In the genomic region with DNA sequence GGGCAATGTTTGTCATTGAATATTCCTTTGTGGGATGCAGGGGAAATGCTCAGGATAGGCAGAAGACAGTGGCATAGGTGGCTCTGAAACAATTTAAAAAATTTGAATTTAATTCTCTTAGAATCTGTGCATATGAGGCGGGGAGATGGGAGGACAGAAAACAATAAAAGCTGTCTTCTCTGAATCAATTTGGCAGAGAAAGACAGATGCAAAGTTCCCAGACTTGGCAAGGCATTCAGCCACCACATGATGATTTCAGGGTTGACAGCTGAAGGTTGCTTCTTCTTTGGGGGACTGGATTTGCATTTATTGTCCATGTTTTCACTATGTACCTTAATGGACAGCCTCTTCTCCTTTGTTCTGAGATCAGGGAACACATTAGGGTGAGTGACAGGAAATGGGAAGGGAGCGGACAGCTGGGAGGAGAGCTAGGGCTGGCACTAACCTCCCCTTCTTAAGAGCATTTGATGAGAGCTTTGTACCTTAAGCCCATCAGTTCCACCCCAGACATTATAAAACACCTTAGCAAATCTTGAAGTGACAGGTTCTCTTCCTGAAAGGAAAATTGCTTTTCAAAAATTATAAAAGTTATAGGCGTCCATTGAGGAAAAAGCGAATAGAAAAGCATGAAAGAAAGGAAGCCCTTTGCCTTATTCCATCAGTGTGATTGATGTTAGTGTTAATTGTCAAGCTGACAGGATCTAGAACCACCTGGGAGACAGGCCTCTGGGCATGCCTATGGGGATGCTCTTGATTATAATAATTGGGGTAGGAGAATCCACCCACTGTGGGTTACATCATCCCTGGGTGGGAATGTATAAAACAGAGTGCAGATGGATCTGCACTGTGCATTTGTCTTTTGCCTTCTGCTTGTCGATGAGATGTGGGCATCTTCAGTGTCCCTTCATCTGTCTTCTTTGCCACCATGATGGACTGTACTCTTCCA, we compare ENCODE assay signal across 23 mouse cellular contexts.
DNase-seq lines count a peak whose midpoint lies in the region; ATAC-seq and TF ChIP-seq lines count a peak whose summit lies in the region.
"Had no signal": no experiment of that assay in that cellular context is flagged by ENCODE, and none has a peak within 500 bp of the region (broad histone marks: within the 10 kb centered on the region; RNA-seq: fewer than 3 reads in every experiment).

No protein-coding gene starts in this region.

- no peak overlapping the region for H3K27ac ChIP-seq in forebrain, embryonic 14.5 days (ENCODE audit: low read depth, low read length)
- H3K27ac ChIP-seq in forebrain, embryonic 15.5 days (replicated peaks): no peak overlapping the region
- H3K27ac ChIP-seq in layer of hippocampus, adult 2 months: 0 out of 2 replicates have a peak overlapping the region, but pooled peaks have one; percentile 29
- no peak overlapping the region for H3K27ac ChIP-seq in midbrain, postnatal 0 days (ENCODE audit: low read depth, low read length)
- H3K27ac ChIP-seq: embryonic facial prominence, embryonic 13.5 days; hindbrain, postnatal 0 days; limb, embryonic 15.5 days; liver, embryonic 14.5 days; stomach, embryonic 15.5 days had no signal

- H3K36me3 ChIP-seq in forebrain, embryonic 14.5 days (ENCODE audit: control insufficient read depth, insufficient read depth, low read length): no peaks in the 10 kb centered on the region
- H3K36me3 ChIP-seq in forebrain, embryonic 15.5 days: no peaks in the 10 kb centered on the region
- no peaks in the 10 kb centered on the region for H3K36me3 ChIP-seq in midbrain, postnatal 0 days (ENCODE audit: insufficient read depth, low read length)
- H3K36me3 ChIP-seq: embryonic facial prominence, embryonic 13.5 days; limb, embryonic 15.5 days; stomach, embryonic 15.5 days had no signal

- H3K4me3 ChIP-seq in forebrain, embryonic 14.5 days (ENCODE audit: low read depth, low read length): no peak overlapping the region
- no peak overlapping the region for H3K4me3 ChIP-seq in forebrain, embryonic 15.5 days
- H3K4me3 ChIP-seq in layer of hippocampus, adult 2 months: no peak overlapping the region
- H3K4me3 ChIP-seq in midbrain, postnatal 0 days (ENCODE audit: low read depth, low read length): no peak overlapping the region
- H3K4me3 ChIP-seq: embryonic facial prominence, embryonic 13.5 days; erythroblast, embryonic 14.5 days; limb, embryonic 15.5 days; stomach, embryonic 15.5 days had no signal

- no peaks in the 10 kb centered on the region for H3K4me1 ChIP-seq in forebrain, embryonic 14.5 days (ENCODE audit: control insufficient read depth, insufficient read depth, low read length)
- H3K4me1 ChIP-seq in forebrain, embryonic 15.5 days: no peaks in the 10 kb centered on the region
- no peaks in the 10 kb centered on the region for H3K4me1 ChIP-seq in midbrain, postnatal 0 days (ENCODE audit: insufficient read depth, low read length)
- H3K4me1 ChIP-seq: embryonic facial prominence, embryonic 13.5 days; limb, embryonic 15.5 days; stomach, embryonic 15.5 days had no signal

- ATAC-seq in forebrain, embryonic 14.5 days: no peak
- ATAC-seq in forebrain, embryonic 15.5 days (replicated peaks): no peak
- no peak for ATAC-seq in midbrain, postnatal 0 days (ENCODE audit: low FRiP score)
- ATAC-seq: hindbrain, postnatal 0 days; intestine, postnatal 0 days had no signal

- H3K9me3 ChIP-seq in forebrain, embryonic 14.5 days (replicated peaks; ENCODE audit: control insufficient read depth, low read length): no peaks in the 10 kb centered on the region
- H3K9me3 ChIP-seq in forebrain, embryonic 15.5 days: no peaks in the 10 kb centered on the region
- H3K9me3 ChIP-seq in midbrain, postnatal 0 days (ENCODE audit: low read length): no peaks in the 10 kb centered on the region
- H3K9me3 ChIP-seq: embryonic facial prominence, embryonic 13.5 days; limb, embryonic 15.5 days; stomach, embryonic 15.5 days had no signal

- no peak overlapping the region for H3K4me2 ChIP-seq in forebrain, embryonic 14.5 days (ENCODE audit: low read length)
- H3K4me2 ChIP-seq in forebrain, embryonic 15.5 days (replicated peaks): no peak overlapping the region
- no peak overlapping the region for H3K4me2 ChIP-seq in midbrain, postnatal 0 days (ENCODE audit: low read depth, low read length, poor library complexity, severe bottlenecking)
- H3K4me2 ChIP-seq: embryonic facial prominence, embryonic 13.5 days; limb, embryonic 15.5 days; lung, embryonic 14.5 days; stomach, embryonic 15.5 days had no signal

- no peak overlapping the region for H3K9ac ChIP-seq in forebrain, embryonic 14.5 days (ENCODE audit: low read length)
- H3K9ac ChIP-seq in forebrain, embryonic 15.5 days (replicated peaks): no peak overlapping the region
- H3K9ac ChIP-seq in midbrain, postnatal 0 days (replicated peaks; ENCODE audit: low read length, poor library complexity, severe bottlenecking): no peak overlapping the region
- H3K9ac ChIP-seq: embryonic facial prominence, embryonic 13.5 days; limb, embryonic 15.5 days; liver, embryonic 14.5 days; lung, embryonic 14.5 days; stomach, embryonic 15.5 days had no signal

- no peak for TF ChIP-seq CTCF in layer of hippocampus, adult 2 months (conservative IDR thresholded peaks at IDR 0.05)
- no peak for TF ChIP-seq CTCF in midbrain, postnatal 0 days (IDR thresholded peaks at IDR 0.05)

- DNase-seq in forebrain, embryonic 14.5 days (ENCODE audit: low spot score): peak; percentile 25
- peak; percentile 32 to 71 for DNase-seq in layer of hippocampus, adult 18-20 months (ENCODE audit: low spot score in 2 of 2)
- no peak for DNase-seq in layer of hippocampus, postnatal 10 days (ENCODE audit: low spot score in 2 of 2)
- peak; percentile 45 to 56 for DNase-seq in layer of hippocampus, adult 2 months (ENCODE audit: low spot score in 2 of 2)
- DNase-seq in midbrain, postnatal 0 days (ENCODE audit: low spot score): peak; percentile 8
- DNase-seq in kidney, postnatal 14 days: no peak
- DNase-seq in cerebellum, postnatal 36 days: no peak
- DNase-seq: adrenal gland, postnatal 25 days; cerebellum, adult 11-12 months; cerebellum, postnatal 14 days; kidney, postnatal 36 days; left cerebral cortex, postnatal 4 days; lung, embryonic 14.5 days; thymus, adult 18-20 months; thymus, postnatal 36 days had no signal

- WGBS in forebrain, embryonic 14.5 days: 83% methylated on average over 5 of the region's 5 CpGs
- 73% methylated on average over 5 of the region's 5 CpGs for WGBS in forebrain, embryonic 15.5 days
- WGBS in midbrain, postnatal 0 days: 54% methylated on average over 5 of the region's 5 CpGs

- no peaks in the 10 kb centered on the region for H3K27me3 ChIP-seq in forebrain, embryonic 14.5 days (replicated peaks; ENCODE audit: control insufficient read depth, insufficient read depth, low read length)
- H3K27me3 ChIP-seq in forebrain, embryonic 15.5 days: no peaks in the 10 kb centered on the region
- H3K27me3 ChIP-seq in midbrain, postnatal 0 days (ENCODE audit: insufficient read depth, low read length): no peaks in the 10 kb centered on the region
- H3K27me3 ChIP-seq: embryonic facial prominence, embryonic 13.5 days; limb, embryonic 15.5 days; stomach, embryonic 15.5 days had no signal

Comparison
In these comparisons a context has a peak if more than half of its experiments do, and no peak if none do; other contexts are left out.
1. DNase-seq: peak in forebrain, embryonic 14.5 days (single experiment), layer of hippocampus, adult 18-20 months (2 of 2), layer of hippocampus, adult 2 months (2 of 2) and midbrain, postnatal 0 days (single experiment); none in layer of hippocampus, postnatal 10 days (0 of 2), kidney, postnatal 14 days (single experiment) and cerebellum, postnatal 36 days (0 of 2).